Mouse (Mus musculus) layer of hippocampus, adult 18-20 months (tissue): ENCODE results near the gene Pth1r. TPM values are rescaled to one million over a fixed set of nuclear protein-coding genes. Genes with fewer than 3 reads are reported as not detected.
A peak's percentile ranks its signal among the peaks of the same experiment; 100 is the strongest.

Experiments used
- DNase-seq, 2 experiments: peaks; one replicate each; pipeline ENCODE4 v3.0.0; 2022; ENCODE audit warnings: low spot score in 2 of 2
- total RNA-seq, 2 experiments: library from RNA; stranded (reverse); gene quantifications; 2 replicates each; pipeline ENCODE4 v1.2.3; 2021

The Pth1r gene
- total RNA-seq, 2 experiments from 2014 or later: 3.9 TPM

- DNase-seq: peak in 1 of 2 experiments; percentile 51
Measured at GRCm38 (mm10) chr9:110718071-110718470, 28.9 kb downstream of the Pth1r start.

- peak; percentile 42 to 84 for DNase-seq
Measured at GRCm38 (mm10) chr9:110716775-110717174, 30.2 kb downstream of the Pth1r start.

GRCm38 (mm10) chr9:110715426-110715825 is 31.5 kb downstream of the Pth1r start:
- DNase-seq: no peak

GRCm38 (mm10) chr9:110713389-110713788 is 33.6 kb downstream of the Pth1r start:
- no peak for DNase-seq

GRCm38 (mm10) chr9:110712545-110712944 is 34.4 kb downstream of the Pth1r start:
- no peak for DNase-seq

- no peak for DNase-seq
Measured at GRCm38 (mm10) chr9:110711996-110712395, 34.9 kb downstream of the Pth1r start.

GRCm38 (mm10) chr9:110711532-110711931 is 35.4 kb downstream of the Pth1r start:
- no peak for DNase-seq

GRCm38 (mm10) chr9:110709640-110710258 is 37.2 kb downstream of the Pth1r start:
- DNase-seq: peak; percentile 61 to 85

- no peak for DNase-seq
Measured at GRCm38 (mm10) chr9:110706784-110707183, 40.2 kb downstream of the Pth1r start.

GRCm38 (mm10) chr9:110703951-110704350 is 43.0 kb downstream of the Pth1r start:
- DNase-seq: no peak

GRCm38 (mm10) chr9:110702848-110703247 is 44.1 kb downstream of the Pth1r start:
- no peak for DNase-seq

- no peak for DNase-seq
Measured at GRCm38 (mm10) chr9:110701114-110702032, 45.6 kb downstream of the Pth1r start.

- no peak for DNase-seq
Measured at GRCm38 (mm10) chr9:110699574-110699973, 47.4 kb downstream of the Pth1r start.

GRCm38 (mm10) chr9:110697465-110697864 is 49.5 kb downstream of the Pth1r start:
- no peak for DNase-seq

- DNase-seq: no peak
Measured at GRCm38 (mm10) chr9:110696427-110696826, 50.5 kb downstream of the Pth1r start.

- no peak for DNase-seq
Measured at GRCm38 (mm10) chr9:110695165-110695755, 51.7 kb downstream of the Pth1r start.

- DNase-seq: no peak
Measured at GRCm38 (mm10) chr9:110689261-110689779, 57.6 kb downstream of the Pth1r start.

GRCm38 (mm10) chr9:110687846-110688245 is 59.1 kb downstream of the Pth1r start:
- DNase-seq: no peak

- no peak for DNase-seq
Measured at GRCm38 (mm10) chr9:110687061-110687460, 59.9 kb downstream of the Pth1r start.

GRCm38 (mm10) chr9:110686472-110686871 is 60.5 kb downstream of the Pth1r start:
- DNase-seq: no peak

GRCm38 (mm10) chr9:110685591-110685990 is 61.4 kb downstream of the Pth1r start:
- no peak for DNase-seq

- DNase-seq: no peak
Measured at GRCm38 (mm10) chr9:110685187-110685586, 61.8 kb downstream of the Pth1r start.
